Comparison of ENCODE assay signal across 8 mouse cellular contexts in the genomic region with DNA sequence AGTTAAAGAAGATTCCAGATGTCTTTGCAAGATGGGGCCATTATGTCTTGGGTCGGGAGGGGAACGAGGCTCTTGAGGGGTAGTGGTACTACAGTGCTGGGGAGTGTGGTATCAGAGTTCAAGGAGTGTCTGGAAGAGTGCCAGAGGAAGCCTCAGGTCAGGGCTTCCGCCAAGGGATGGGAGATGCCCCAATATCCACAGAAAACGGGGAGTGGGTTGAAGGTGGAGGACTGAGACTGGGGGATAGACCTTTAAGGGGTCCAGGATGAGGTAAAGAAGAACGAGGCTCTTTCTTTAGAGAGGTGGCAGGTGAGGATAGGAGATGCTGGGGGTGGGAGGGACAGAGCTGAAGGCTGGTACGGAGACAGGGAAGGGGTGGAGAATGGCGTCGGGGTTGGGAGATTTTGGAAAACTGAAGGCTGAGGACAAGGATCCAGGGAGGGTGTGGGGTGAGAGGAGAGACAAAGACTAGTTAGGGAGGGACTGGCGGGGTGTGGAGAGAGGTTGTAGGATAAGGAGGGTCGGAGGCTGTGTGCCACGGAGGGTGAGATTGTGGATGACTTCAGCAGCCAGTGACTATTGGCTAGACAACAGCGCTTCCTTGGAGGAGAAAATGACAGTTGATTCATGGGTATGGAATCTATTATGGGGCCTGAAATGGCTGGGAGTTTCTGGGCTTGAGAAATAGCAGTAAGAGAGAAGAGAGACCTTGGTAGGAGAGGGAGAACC. TPM values are rescaled to one million over a fixed set of nuclear protein-coding genes. Genes with fewer than 3 reads are reported as not detected.
A peak's percentile ranks its signal among the peaks of the same experiment; 100 is the strongest.
DNase-seq lines count a peak whose midpoint lies in the region; ATAC-seq lines count a peak whose summit lies in the region.

No protein-coding gene starts in this region.

- peak overlapping the region; percentile 30 for H3K4me3 ChIP-seq in kidney, embryonic 16.5 days (ENCODE audit: low read length)
- peak overlapping the region; percentile 22 for H3K4me3 ChIP-seq in embryonic facial prominence, embryonic 14.5 days (ENCODE audit: low read depth, low read length)
- H3K4me3 ChIP-seq in intestine, embryonic 14.5 days (ENCODE audit: low read depth, low read length): peak overlapping the region; percentile 25
- peak overlapping the region; percentile 32 for H3K4me3 ChIP-seq in neural tube, embryonic 13.5 days

- peaks cover 53% of the 10 kb centered on the region for H3K4me1 ChIP-seq in kidney, embryonic 16.5 days (ENCODE audit: insufficient read depth, low read length)
- peaks cover 53% of the 10 kb centered on the region for H3K4me1 ChIP-seq in embryonic facial prominence, embryonic 14.5 days (ENCODE audit: control insufficient read depth, insufficient read depth, low read length)
- peaks cover 57% of the 10 kb centered on the region for H3K4me1 ChIP-seq in intestine, embryonic 14.5 days (replicated peaks; ENCODE audit: control insufficient read depth, insufficient read depth, low read length)
- peaks cover 77% of the 10 kb centered on the region for H3K4me1 ChIP-seq in neural tube, embryonic 13.5 days (replicated peaks)

- H3K4me2 ChIP-seq in kidney, embryonic 16.5 days (replicated peaks; ENCODE audit: low read depth, low read length): peak overlapping the region; percentile 61
- peak overlapping the region; percentile 51 for H3K4me2 ChIP-seq in embryonic facial prominence, embryonic 14.5 days (ENCODE audit: low read depth, low read length)
- H3K4me2 ChIP-seq in intestine, embryonic 14.5 days (ENCODE audit: low read length): peak overlapping the region; percentile 59
- peak overlapping the region; percentile 66 for H3K4me2 ChIP-seq in neural tube, embryonic 13.5 days

- peak overlapping the region; percentile 37 for H3K9ac ChIP-seq in kidney, embryonic 16.5 days (replicated peaks; ENCODE audit: low read length)
- peak overlapping the region; percentile 45; the same call in 1 of the 2 replicates for H3K9ac ChIP-seq in embryonic facial prominence, embryonic 14.5 days (ENCODE audit: low read depth, low read length)
- no peak overlapping the region for H3K9ac ChIP-seq in intestine, embryonic 14.5 days (ENCODE audit: low read length)
- H3K9ac ChIP-seq in neural tube, embryonic 13.5 days: peak overlapping the region; percentile 66

- H3K9me3 ChIP-seq in kidney, embryonic 16.5 days (ENCODE audit: low read length): no peaks in the 10 kb centered on the region
- no peaks in the 10 kb centered on the region for H3K9me3 ChIP-seq in embryonic facial prominence, embryonic 14.5 days (ENCODE audit: control insufficient read depth, low read length)
- H3K9me3 ChIP-seq in intestine, embryonic 14.5 days (ENCODE audit: control insufficient read depth, low read length): no peaks in the 10 kb centered on the region
- H3K9me3 ChIP-seq in neural tube, embryonic 13.5 days: no peaks in the 10 kb centered on the region

- 17% methylated on average over 12 of the region's 12 CpGs for WGBS in kidney, embryonic 16.5 days
- 19% methylated on average over 12 of the region's 12 CpGs for WGBS in embryonic facial prominence, embryonic 14.5 days
- WGBS in intestine, embryonic 14.5 days: 16% methylated on average over 12 of the region's 12 CpGs
- 19% methylated on average over 12 of the region's 12 CpGs for WGBS in neural tube, embryonic 13.5 days

- 0 out of 2 replicates have a peak, but pooled peaks have one; percentile 20 for ATAC-seq in kidney, embryonic 16.5 days (ENCODE audit: low FRiP score, low TSS enrichment)
- ATAC-seq in embryonic facial prominence, embryonic 14.5 days (ENCODE audit: low read depth): 0 out of 2 replicates have a peak, but pooled peaks have one; percentile 0
- no peak for ATAC-seq in intestine, embryonic 14.5 days (replicated peaks; ENCODE audit: low FRiP score, low TSS enrichment, low read depth)
- ATAC-seq in neural tube, embryonic 13.5 days (ENCODE audit: low read depth): peak; percentile 12

- no peak for DNase-seq in kidney, postnatal 10 days
- DNase-seq in embryonic facial prominence, embryonic 14.5 days (ENCODE audit: low spot score): no peak
- DNase-seq in intestine, embryonic 14.5 days (ENCODE audit: low spot score): no peak
- no peak for DNase-seq in right cerebral cortex, postnatal 4 days
- DNase-seq in frontal cortex, postnatal 10 days (ENCODE audit: low spot score in 2 of 2): no peak
- DNase-seq in left cerebral cortex, adult 9 months (ENCODE audit: low spot score in 2 of 2): no peak

- peaks cover 24% of the 10 kb centered on the region for H3K36me3 ChIP-seq in kidney, embryonic 16.5 days (ENCODE audit: insufficient read depth, low read length)
- H3K36me3 ChIP-seq in embryonic facial prominence, embryonic 14.5 days (ENCODE audit: control insufficient read depth, insufficient read depth, low read length): peaks cover 33% of the 10 kb centered on the region
- peaks cover 26% of the 10 kb centered on the region for H3K36me3 ChIP-seq in intestine, embryonic 14.5 days (ENCODE audit: control insufficient read depth, insufficient read depth, low read length)
- H3K36me3 ChIP-seq in neural tube, embryonic 13.5 days: peaks cover 32% of the 10 kb centered on the region

- peak overlapping the region; percentile 76 for H3K27ac ChIP-seq in kidney, embryonic 16.5 days (ENCODE audit: low read length)
- peak overlapping the region; percentile 95 for H3K27ac ChIP-seq in embryonic facial prominence, embryonic 14.5 days (replicated peaks; ENCODE audit: low read depth, low read length)
- peak overlapping the region; percentile 68 for H3K27ac ChIP-seq in intestine, embryonic 14.5 days (ENCODE audit: low read depth)
- peak overlapping the region; percentile 98 for H3K27ac ChIP-seq in neural tube, embryonic 13.5 days (replicated peaks)

- no peaks in the 10 kb centered on the region for H3K27me3 ChIP-seq in kidney, embryonic 16.5 days (ENCODE audit: insufficient read depth, low read length)
- no peaks in the 10 kb centered on the region for H3K27me3 ChIP-seq in embryonic facial prominence, embryonic 14.5 days (replicated peaks; ENCODE audit: control insufficient read depth, insufficient read depth, low read length)
- no peaks in the 10 kb centered on the region for H3K27me3 ChIP-seq in intestine, embryonic 14.5 days (replicated peaks; ENCODE audit: control insufficient read depth, insufficient read depth, low read length)
- H3K27me3 ChIP-seq in neural tube, embryonic 13.5 days: no peaks in the 10 kb centered on the region

RNA-seq across cellular contexts. Expression of gene Dlg4, which starts 11.8 kb away (rescaled TPM):
- polyA plus RNA-seq in kidney, embryonic 16.5 days (2015; fragmentation: Nextera tagmentation; extraction: Ambion mirVana): 9.3 and 13.2 TPM in 2 replicates
- 7.3 and 8.4 TPM in 2 replicates for polyA plus RNA-seq in embryonic facial prominence, embryonic 14.5 days (2014; fragmentation: Nextera tagmentation; extraction: Ambion mirVana)
- 7.7 and 8.6 TPM in 2 replicates for polyA plus RNA-seq in intestine, embryonic 14.5 days (2014; fragmentation: Nextera tagmentation; extraction: Ambion mirVana)
- polyA plus RNA-seq in neural tube, embryonic 13.5 days (2015; fragmentation: Nextera tagmentation; extraction: Ambion mirVana): 23.1 and 23.5 TPM in 2 replicates

RNA-seq across cellular contexts. Expression of gene Acadvl, which starts 13.4 kb away (rescaled TPM):
- 107 and 114 TPM in 2 replicates for polyA plus RNA-seq in kidney, embryonic 16.5 days (2015; fragmentation: Nextera tagmentation; extraction: Ambion mirVana)
- 90.0 and 95.5 TPM in 2 replicates for polyA plus RNA-seq in embryonic facial prominence, embryonic 14.5 days (2014; fragmentation: Nextera tagmentation; extraction: Ambion mirVana)
- 72.8 and 73.8 TPM in 2 replicates for polyA plus RNA-seq in intestine, embryonic 14.5 days (2014; fragmentation: Nextera tagmentation; extraction: Ambion mirVana)
- polyA plus RNA-seq in neural tube, embryonic 13.5 days (2015; fragmentation: Nextera tagmentation; extraction: Ambion mirVana): 58.2 and 60.9 TPM in 2 replicates

RNA-seq across cellular contexts. Expression of gene Asgr1, which starts 25.3 kb away (rescaled TPM):
- polyA plus RNA-seq in kidney, embryonic 16.5 days (2015; fragmentation: Nextera tagmentation; extraction: Ambion mirVana): 1.3 and 1.4 TPM in 2 replicates
- polyA plus RNA-seq in embryonic facial prominence, embryonic 14.5 days (2014; fragmentation: Nextera tagmentation; extraction: Ambion mirVana): 2.0 and 2.2 TPM in 2 replicates
- polyA plus RNA-seq in intestine, embryonic 14.5 days (2014; fragmentation: Nextera tagmentation; extraction: Ambion mirVana): 0.26 TPM in 1 of 2 replicates, not detected in the other
- polyA plus RNA-seq in neural tube, embryonic 13.5 days (2015; fragmentation: Nextera tagmentation; extraction: Ambion mirVana): 1.4 and 2.6 TPM in 2 replicates

RNA-seq across cellular contexts. Expression of gene Dvl2, which starts 28.2 kb away (rescaled TPM):
- polyA plus RNA-seq in kidney, embryonic 16.5 days (2015; fragmentation: Nextera tagmentation; extraction: Ambion mirVana): 39.1 and 40.7 TPM in 2 replicates
- polyA plus RNA-seq in embryonic facial prominence, embryonic 14.5 days (2014; fragmentation: Nextera tagmentation; extraction: Ambion mirVana): 30.8 and 36.2 TPM in 2 replicates
- polyA plus RNA-seq in intestine, embryonic 14.5 days (2014; fragmentation: Nextera tagmentation; extraction: Ambion mirVana): 32.0 and 32.6 TPM in 2 replicates
- polyA plus RNA-seq in neural tube, embryonic 13.5 days (2015; fragmentation: Nextera tagmentation; extraction: Ambion mirVana): 26.7 and 28.8 TPM in 2 replicates

RNA-seq across cellular contexts. Expression of gene Phf23, which starts 33.0 kb away (rescaled TPM):
- polyA plus RNA-seq in kidney, embryonic 16.5 days (2015; fragmentation: Nextera tagmentation; extraction: Ambion mirVana): 69.1 and 74.5 TPM in 2 replicates
- 47.0 and 49.3 TPM in 2 replicates for polyA plus RNA-seq in embryonic facial prominence, embryonic 14.5 days (2014; fragmentation: Nextera tagmentation; extraction: Ambion mirVana)
- 37.6 and 43.9 TPM in 2 replicates for polyA plus RNA-seq in intestine, embryonic 14.5 days (2014; fragmentation: Nextera tagmentation; extraction: Ambion mirVana)
- polyA plus RNA-seq in neural tube, embryonic 13.5 days (2015; fragmentation: Nextera tagmentation; extraction: Ambion mirVana): 74.2 and 76.3 TPM in 2 replicates
